Mouse (Mus musculus) intestine, embryonic 14.5 days (tissue): Measurements from ENCODE around the gene Matk. TPM values are rescaled to one million over a fixed set of nuclear protein-coding genes. Genes with fewer than 3 reads are reported as not detected.
"Not testable (repeated sequence)": the region's sequence is repeated elsewhere in the genome, so short reads cannot be mapped to it uniquely, and the experiment has no call there.

Experiments
- ATAC-seq: fragments of 200-750 bp; cut with Nextera tagmentation; replicated peaks from 2 replicates; pipeline ENCODE4 v1.8.0; 2017; ENCODE audit warnings: low read depth, moderate number of reproducible peaks, moderate TSS enrichment, moderate library complexity; ENCODE audit not compliant: low FRiP score, low TSS enrichment
- DNase-seq: peaks from one replicate; pipeline ENCODE4 v3.0.0-alpha.2; 2018; ENCODE audit warnings: low spot score
- H3K27ac ChIP-seq: fragments of 300-500 bp; sonication (generic); 2 replicates; pipeline ENCODE4 v1.5.1; 2014; ENCODE audit warnings: low read depth, mild to moderate bottlenecking, control low read depth
- H3K27me3 ChIP-seq: fragments of 300-500 bp; sonication (generic); replicated peaks from 2 replicates; pipeline ENCODE4 v1.6.1; 2014; ENCODE audit warnings: low read length, control low read depth; ENCODE audit not compliant: control insufficient read depth, insufficient read depth
- H3K36me3 ChIP-seq: fragments of 300-500 bp; sonication (generic); 2 replicates; pipeline ENCODE4 v1.6.1; 2014; ENCODE audit warnings: low read length, control low read depth; ENCODE audit not compliant: control insufficient read depth, insufficient read depth
- H3K4me1 ChIP-seq: fragments of 300-500 bp; sonication (generic); replicated peaks from 2 replicates; pipeline ENCODE4 v1.6.1; 2014; ENCODE audit warnings: low read length, control low read depth, mixed read lengths; ENCODE audit not compliant: control insufficient read depth, insufficient read depth
- H3K4me2 ChIP-seq: fragments of 300-500 bp; sonication (generic); 2 replicates; pipeline ENCODE4 v1.6.1; 2014; ENCODE audit warnings: low read length
- H3K4me3 ChIP-seq: fragments of 300-500 bp; sonication (generic); 2 replicates; pipeline ENCODE4 v1.5.1; 2014; ENCODE audit warnings: low read depth, low read length, control low read depth, mixed read lengths
- H3K9ac ChIP-seq: fragments of 300-500 bp; sonication (generic); 2 replicates; pipeline ENCODE4 v1.6.1; 2014; ENCODE audit warnings: mild to moderate bottlenecking, low read length
- H3K9me3 ChIP-seq: fragments of 300-500 bp; sonication (generic); 2 replicates; pipeline ENCODE4 v1.6.1; 2016; ENCODE audit warnings: low read length, control low read depth; ENCODE audit not compliant: control insufficient read depth
- WGBS: fragments of 180-500 bp; shearing (Covaris S2); extraction: QIAGEN DNeasy Blood & Tissue Kit; methylation state at CpG from one replicate; pipeline ENCODE4 v1.1.7; 2014; 5-methylcytosine and 5-hydroxymethylcytosine counted together
- polyA plus RNA-seq: library from polyadenylated mRNA; unstranded; fragments of >200 nt; fragmentation: Nextera tagmentation; extraction: Ambion mirVana; gene quantifications from 2 replicates; pipeline ENCODE4 v1.2.1, GENCODE M21; 2014

The Matk gene
- polyA plus RNA-seq, 1 experiment from 2014 or later = 2.5 TPM

GRCm38 (mm10) chr10:81221402-81222015 is 31.2 kb upstream of the Matk start:
- no peak overlapping the region for H3K27ac ChIP-seq
- H3K27me3 ChIP-seq = no peaks in the 10 kb centered on the region
- no peak overlapping the region for H3K4me2 ChIP-seq
- DNase-seq (no peak), ATAC-seq (peak; percentile 76)
- no peaks in the 10 kb centered on the region for H3K36me3 ChIP-seq
- H3K4me1 ChIP-seq = no peaks in the 10 kb centered on the region
- no peaks in the 10 kb centered on the region for H3K9me3 ChIP-seq
- WGBS = 80% methylated on average over 5 of the region's 5 CpGs
- H3K4me3 ChIP-seq = no peak overlapping the region
- H3K9ac ChIP-seq = no peak overlapping the region

GRCm38 (mm10) chr10:81223731-81224130 is 29.0 kb upstream of the Matk start:
- not testable (repeated sequence) for H3K9me3 ChIP-seq, H3K36me3 ChIP-seq, H3K9ac ChIP-seq, ATAC-seq, H3K27me3 ChIP-seq, H3K4me2 ChIP-seq, H3K4me1 ChIP-seq, DNase-seq, H3K27ac ChIP-seq, H3K4me3 ChIP-seq
- WGBS = 42% methylated on average over 2 of the region's 2 CpGs

GRCm38 (mm10) chr10:81229735-81230437 is 22.8 kb upstream of the Matk start:
- Histone ChIP-seq H3K36me3 (no peaks in the 10 kb centered on the region), H3K9me3 (no peaks in the 10 kb centered on the region), H3K9ac (no peak overlapping the region), H3K27ac (no peak overlapping the region), H3K4me2 (0 out of 2 replicates have a peak overlapping the region, but pooled peaks have one; percentile 26), H3K4me1 (peaks cover 11% of the 10 kb centered on the region), H3K4me3 (peak overlapping the region; percentile 13), H3K27me3 (peaks cover 32% of the 10 kb centered on the region)
- DNase-seq = no peak
- WGBS = 14% methylated on average over 20 of the region's 20 CpGs
- ATAC-seq = no peak

- Histone ChIP-seq H3K4me1 (peaks cover 11% of the 10 kb centered on the region), H3K27me3 (peaks cover 32% of the 10 kb centered on the region), H3K4me2 (peak within 1 kb of the TSS; percentile 26; the same call in 1 of the 2 replicates), H3K4me3 (peak within 1 kb of the TSS; percentile 13), H3K9ac (0 out of 2 replicates have a peak within 1 kb of the TSS, but pooled peaks have one; percentile 16), H3K9me3 (no peaks in the 10 kb centered on the region), H3K27ac (no peak within 1 kb of the TSS), H3K36me3 (no peaks in the 10 kb centered on the region)
- DNase-seq (no peak), ATAC-seq (no peak)
- 9% methylated on average over 27 of the region's 27 CpGs for WGBS
Observed at GRCm38 (mm10) chr10:81230438-81231332, 22.1 kb upstream of the Matk start, which contains the start of gene Atcay. TSS of gene Atcay (minus strand) at chr10:81230833.

- 60% methylated on average over 7 of the region's 7 CpGs for WGBS
- no peak for DNase-seq
- H3K9me3 ChIP-seq = no peaks in the 10 kb centered on the region
- H3K4me2 ChIP-seq = no peak overlapping the region
- peaks cover 11% of the 10 kb centered on the region for H3K4me1 ChIP-seq
- H3K27me3 ChIP-seq = peaks cover 32% of the 10 kb centered on the region
- H3K9ac ChIP-seq = no peak overlapping the region
- no peaks in the 10 kb centered on the region for H3K36me3 ChIP-seq
- H3K27ac ChIP-seq = no peak overlapping the region
- no peak for ATAC-seq
- H3K4me3 ChIP-seq = no peak overlapping the region
Observed at GRCm38 (mm10) chr10:81231436-81231835, 21.3 kb upstream of the Matk start.

GRCm38 (mm10) chr10:81232580-81233225 is 20.0 kb upstream of the Matk start, which contains the start of gene Zfr2:
TSS of gene Zfr2 (plus strand) at chr10:81233155.
- Histone ChIP-seq H3K9ac (peak within 1 kb of the TSS; percentile 64), H3K4me1 (peaks cover 11% of the 10 kb centered on the region), H3K27me3 (peaks cover 32% of the 10 kb centered on the region), H3K36me3 (no peaks in the 10 kb centered on the region; the same call in 1 of the 2 replicates), H3K4me3 (peak within 1 kb of the TSS; percentile 69), H3K9me3 (no peaks in the 10 kb centered on the region), H3K4me2 (peak within 1 kb of the TSS; percentile 57), H3K27ac (no peak within 1 kb of the TSS)
- DNase-seq (peak; percentile 96), ATAC-seq (peak; percentile 86)
- WGBS = 6% methylated on average over 29 of the region's 29 CpGs

- ATAC-seq = peak; percentile 79
- DNase-seq = no peak
- Histone ChIP-seq H3K4me3 (peak overlapping the region; percentile 69), H3K27me3 (peaks cover 32% of the 10 kb centered on the region), H3K4me2 (peak overlapping the region; percentile 57), H3K27ac (no peak overlapping the region), H3K36me3 (no peaks in the 10 kb centered on the region; the same call in 1 of the 2 replicates), H3K9me3 (no peaks in the 10 kb centered on the region), H3K9ac (peak overlapping the region; percentile 64), H3K4me1 (peaks cover 11% of the 10 kb centered on the region)
- under 1% methylated on average over 25 of the region's 28 CpGs for WGBS
Observed at GRCm38 (mm10) chr10:81233226-81233585, 19.5 kb upstream of the Matk start.

GRCm38 (mm10) chr10:81234206-81234605 is 18.5 kb upstream of the Matk start:
- Histone ChIP-seq H3K4me1 (peaks cover 11% of the 10 kb centered on the region), H3K4me2 (no peak overlapping the region), H3K27me3 (peaks cover 28% of the 10 kb centered on the region), H3K9ac (no peak overlapping the region), H3K4me3 (no peak overlapping the region), H3K36me3 (no peaks in the 10 kb centered on the region; the same call in 1 of the 2 replicates), H3K27ac (no peak overlapping the region), H3K9me3 (no peaks in the 10 kb centered on the region)
- WGBS = 83% methylated on average over 6 of the region's 6 CpGs
- DNase-seq = no peak
- ATAC-seq = no peak
